In the genomic region with DNA sequence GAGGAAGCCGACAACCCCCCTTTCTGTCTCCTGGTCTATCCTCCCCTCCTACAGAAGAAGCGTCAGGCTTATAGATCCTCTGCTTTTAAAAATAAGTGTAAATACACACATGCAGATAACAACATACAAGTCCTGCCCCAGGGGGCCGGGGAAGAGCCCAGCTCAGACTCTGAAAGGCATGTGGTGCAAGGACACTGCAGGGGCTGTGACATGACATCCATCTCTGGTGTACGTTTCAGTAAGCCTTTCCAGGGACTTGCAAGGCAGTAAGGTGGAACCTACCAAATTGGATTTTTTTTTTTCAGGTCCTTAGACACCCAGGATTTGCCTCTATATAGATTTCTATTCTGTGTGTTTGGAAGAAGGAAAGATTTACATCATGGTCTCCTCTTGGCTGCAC, we compare ENCODE assay signal across 9 mouse cellular contexts. TPM values are rescaled to one million over a fixed set of nuclear protein-coding genes. Genes with fewer than 3 reads are reported as not detected.
DNase-seq lines count a peak whose midpoint lies in the region; ATAC-seq lines count a peak whose summit lies in the region.
"Had no signal": no experiment of that assay in that cellular context is flagged by ENCODE, and none has a peak within 500 bp of the region (broad histone marks: within the 10 kb centered on the region; RNA-seq: fewer than 3 reads in every experiment).

No protein-coding gene starts in this region.

- H3K4me2 ChIP-seq in heart, embryonic 14.5 days (ENCODE audit: low read length), result peak overlapping the region; percentile 45; the same call in 1 of the 2 replicates
- H3K4me2 ChIP-seq in midbrain, embryonic 14.5 days (ENCODE audit: low read length), result peak overlapping the region; percentile 24; the same call in 1 of the 2 replicates

- WGBS in heart, embryonic 14.5 days, result 46% methylated on average over 4 of the region's 4 CpGs
- 58% methylated on average over 4 of the region's 4 CpGs for WGBS in hindbrain, embryonic 10.5 days
- WGBS in midbrain, embryonic 14.5 days, result 12% methylated on average over 4 of the region's 4 CpGs

- DNase-seq in heart, postnatal 25 days (ENCODE audit: low spot score), result no peak
- peak; percentile 50 for DNase-seq in ZHBTc4 (ENCODE audit: low read depth, low spot score)
- no peak for DNase-seq in hindbrain, embryonic 10.5 days (ENCODE audit: low spot score)
- DNase-seq in midbrain, embryonic 14.5 days, result peak; percentile 58
- no peak for DNase-seq in spleen, postnatal 4 days (ENCODE audit: low spot score in 2 of 2)
- no peak for DNase-seq in testis, postnatal 14 days (ENCODE audit: low spot score)
- no peak for DNase-seq in gastrocnemius, postnatal 4 days (ENCODE audit: low spot score in 2 of 2)

- H3K27ac ChIP-seq in heart, embryonic 14.5 days (replicated peaks in 1 of 2; ENCODE audit: control insufficient read depth in 1 of 2, insufficient read depth in 1 of 2, low read depth in 2 of 2, low read length in 2 of 2), result no peak overlapping the region
- H3K27ac ChIP-seq in hindbrain, embryonic 10.5 days, result peak overlapping the region; percentile 90
- peak overlapping the region; percentile 92 for H3K27ac ChIP-seq in midbrain, embryonic 14.5 days (replicated peaks; ENCODE audit: low read depth, low read length)

- peaks cover 33% of the 10 kb centered on the region for H3K36me3 ChIP-seq in heart, embryonic 14.5 days (ENCODE audit: control insufficient read depth, insufficient read depth, low read length)
- peaks cover 34% of the 10 kb centered on the region for H3K36me3 ChIP-seq in hindbrain, embryonic 10.5 days
- peaks cover 33% of the 10 kb centered on the region for H3K36me3 ChIP-seq in midbrain, embryonic 14.5 days (ENCODE audit: control insufficient read depth, insufficient read depth, low read length)

- H3K9ac ChIP-seq in heart, embryonic 14.5 days (ENCODE audit: low read length), result no peak overlapping the region; the same call in 1 of the 2 replicates
- H3K9ac ChIP-seq in midbrain, embryonic 14.5 days (replicated peaks; ENCODE audit: low read length), result peak overlapping the region; percentile 42; the same call in 1 of the 2 replicates

- no peaks in the 10 kb centered on the region for H3K9me3 ChIP-seq in heart, embryonic 14.5 days (ENCODE audit: control insufficient read depth, low read length)
- peaks cover 5% of the 10 kb centered on the region; the same call in 1 of the 2 replicates for H3K9me3 ChIP-seq in hindbrain, embryonic 10.5 days
- no peaks in the 10 kb centered on the region for H3K9me3 ChIP-seq in midbrain, embryonic 14.5 days (ENCODE audit: control insufficient read depth, low read length)

- H3K4me3 ChIP-seq in heart, embryonic 14.5 days (ENCODE audit: control insufficient read depth in 1 of 2, insufficient read depth in 1 of 2, low read depth in 1 of 2, low read length in 2 of 2), result no peak overlapping the region
- no peak overlapping the region for H3K4me3 ChIP-seq in hindbrain, embryonic 10.5 days
- H3K4me3 ChIP-seq in midbrain, embryonic 14.5 days (replicated peaks; ENCODE audit: low read depth, low read length), result no peak overlapping the region

- H3K27me3 ChIP-seq in heart, embryonic 14.5 days (ENCODE audit: control insufficient read depth, insufficient read depth, low read length), result no peaks in the 10 kb centered on the region
- no peaks in the 10 kb centered on the region for H3K27me3 ChIP-seq in hindbrain, embryonic 10.5 days (ENCODE audit: insufficient read depth, poor library complexity, severe bottlenecking)
- H3K27me3 ChIP-seq in midbrain, embryonic 14.5 days (ENCODE audit: control insufficient read depth, insufficient read depth, low read length), result no peaks in the 10 kb centered on the region
- H3K27me3 ChIP-seq: CH12.LX had no signal

- ATAC-seq in heart, embryonic 14.5 days (ENCODE audit: insufficient number of reproducible peaks, insufficient read depth, low FRiP score, low read depth), result no peak
- ATAC-seq in midbrain, embryonic 14.5 days (ENCODE audit: low FRiP score, low TSS enrichment), result peak; percentile 34; the same call in 1 of the 2 replicates

- intact Hi-C loops in heart, postnatal 25 days (cut with DNase I), result loop anchor here (2.0 to 10.0 kb wide), 4 partner anchors 44 to 1064 kb away; no protein-coding TSS in a partner anchor

- peaks cover 0 to 5% of the 10 kb centered on the region in 2 experiments; a peak in 2 of 4 replicates for H3K4me1 ChIP-seq in heart, embryonic 14.5 days (ENCODE audit: control insufficient read depth in 2 of 2, insufficient read depth in 2 of 2, low read length in 2 of 2)
- H3K4me1 ChIP-seq in hindbrain, embryonic 10.5 days (replicated peaks), result peaks cover 15% of the 10 kb centered on the region
- H3K4me1 ChIP-seq in midbrain, embryonic 14.5 days (ENCODE audit: control insufficient read depth, insufficient read depth, low read length), result peaks cover 14% of the 10 kb centered on the region

RNA-seq across cellular contexts. Expression of gene Rps24, which starts 14.3 kb away (rescaled TPM):
- 789 and 845 TPM in 2 replicates for polyA plus RNA-seq in heart, embryonic 14.5 days (2014; fragmentation: Nextera tagmentation; extraction: Ambion mirVana)
- 100 to 1,000 TPM; 821 to 836 TPM for total RNA-seq in heart, postnatal 25 days (2021)
- 962 and 1,047 TPM in 2 replicates for polyA plus RNA-seq in hindbrain, embryonic 10.5 days (2016; fragmentation: Nextera tagmentation; extraction: Ambion mirVana)
- polyA plus RNA-seq in midbrain, embryonic 14.5 days (2014; fragmentation: Nextera tagmentation; extraction: Ambion mirVana), result 772 and 791 TPM in 2 replicates
- total RNA-seq in gastrocnemius, postnatal 4 days (2021), result 1,000 to 10,000 TPM; 1,547 to 1,580 TPM

RNA-seq across cellular contexts. Expression of gene Polr3a, which starts 14.4 kb away (rescaled TPM):
- 11.8 and 13.3 TPM in 2 replicates for polyA plus RNA-seq in heart, embryonic 14.5 days (2014; fragmentation: Nextera tagmentation; extraction: Ambion mirVana)
- 10 to 100 TPM in 1 of 2 experiments, 1 to 10 TPM in 1; 9.3 to 10.2 TPM for total RNA-seq in heart, postnatal 25 days (2021)
- 19.2 and 22.4 TPM in 2 replicates for polyA plus RNA-seq in hindbrain, embryonic 10.5 days (2016; fragmentation: Nextera tagmentation; extraction: Ambion mirVana)
- 21.0 and 23.1 TPM in 2 replicates for polyA plus RNA-seq in midbrain, embryonic 14.5 days (2014; fragmentation: Nextera tagmentation; extraction: Ambion mirVana)
- 10 to 100 TPM; 14.3 to 16.8 TPM for total RNA-seq in gastrocnemius, postnatal 4 days (2021)

Comparison
In these comparisons a context has a peak if more than half of its experiments do, and no peak if none do; other contexts are left out.
1. H3K27ac ChIP-seq: peak in hindbrain, embryonic 10.5 days (single experiment) and midbrain, embryonic 14.5 days (single experiment); none in heart, embryonic 14.5 days (0 of 2).
2. DNase-seq: peak in ZHBTc4 (single experiment) and midbrain, embryonic 14.5 days (single experiment); none in heart, postnatal 25 days (single experiment), hindbrain, embryonic 10.5 days (single experiment), spleen, postnatal 4 days (0 of 2), testis, postnatal 14 days (single experiment) and gastrocnemius, postnatal 4 days (0 of 2).